ENCODE assay signal across 16 mouse cellular contexts in genomic region chr8:11185672-11186071, GRCm38 (mm10).
DNase-seq lines count a peak whose midpoint lies in the region; ATAC-seq lines count a peak whose summit lies in the region.
"Had no signal": no experiment of that assay in that cellular context is flagged by ENCODE, and none has a peak within 500 bp of the region (broad histone marks: within the 10 kb centered on the region; RNA-seq: fewer than 3 reads in every experiment).

No protein-coding gene starts in this region.

- DNase-seq in heart, embryonic 10.5 days (ENCODE audit: low spot score): no peak
- DNase-seq in heart, postnatal 4 days: no peak
- DNase-seq in heart, postnatal 14 days: no peak
- DNase-seq in right cerebral cortex, adult 2 months (ENCODE audit: low spot score in 2 of 2): peak; percentile 32 to 43
- no peak for DNase-seq in right cerebral cortex, postnatal 36 days (ENCODE audit: low spot score in 2 of 2)
- no peak for DNase-seq in thymus, postnatal 10 days (ENCODE audit: low spot score in 2 of 2)
- DNase-seq: adrenal gland, adult 2 months; adrenal gland, postnatal 10 days; adrenal gland, postnatal 25 days; cerebellum, adult 11-12 months; cerebellum, adult 9-10 months had no signal

- ATAC-seq in heart, embryonic 13.5 days (ENCODE audit: extremely low read depth, insufficient number of reproducible peaks, low FRiP score, low TSS enrichment): no peak
- ATAC-seq: forebrain, embryonic 13.5 days; forebrain, embryonic 15.5 days had no signal

- H3K4me2 ChIP-seq in heart, embryonic 13.5 days: no peak overlapping the region
- H3K4me2 ChIP-seq: embryonic facial prominence, embryonic 12.5 days; forebrain, embryonic 13.5 days; forebrain, embryonic 15.5 days had no signal

- H3K36me3 ChIP-seq in heart, embryonic 10.5 days: no peaks in the 10 kb centered on the region
- no peaks in the 10 kb centered on the region for H3K36me3 ChIP-seq in heart, embryonic 13.5 days
- H3K36me3 ChIP-seq: embryonic facial prominence, embryonic 10.5 days; embryonic facial prominence, embryonic 12.5 days; forebrain, embryonic 15.5 days had no signal

- no peak overlapping the region for H3K9ac ChIP-seq in heart, embryonic 13.5 days
- H3K9ac ChIP-seq: embryonic facial prominence, embryonic 12.5 days; forebrain, embryonic 13.5 days; forebrain, embryonic 15.5 days had no signal

- intact Hi-C loops in heart, postnatal 14 days (cut with DNase I): loop anchor here (2.0 kb wide), 1 partner anchor 747 kb away; no protein-coding TSS in a partner anchor

- H3K4me3 ChIP-seq in heart, embryonic 10.5 days: no peak overlapping the region
- H3K4me3 ChIP-seq in heart, embryonic 13.5 days: no peak overlapping the region
- H3K4me3 ChIP-seq: embryonic facial prominence, embryonic 10.5 days; embryonic facial prominence, embryonic 12.5 days; forebrain, embryonic 13.5 days; forebrain, embryonic 15.5 days had no signal

- 97% methylated on average over 2 of the region's 2 CpGs for WGBS in heart, embryonic 10.5 days
- 70% methylated on average over 2 of the region's 2 CpGs for WGBS in heart, embryonic 13.5 days

- H3K9me3 ChIP-seq in heart, embryonic 10.5 days: no peaks in the 10 kb centered on the region
- H3K9me3 ChIP-seq in heart, embryonic 13.5 days: no peaks in the 10 kb centered on the region
- H3K9me3 ChIP-seq: embryonic facial prominence, embryonic 10.5 days; embryonic facial prominence, embryonic 12.5 days; forebrain, embryonic 13.5 days; forebrain, embryonic 15.5 days had no signal

- H3K27ac ChIP-seq in heart, embryonic 10.5 days: peak overlapping the region; percentile 88
- peak overlapping the region; percentile 68 for H3K27ac ChIP-seq in heart, embryonic 13.5 days (replicated peaks)
- H3K27ac ChIP-seq: embryonic facial prominence, embryonic 10.5 days; embryonic facial prominence, embryonic 12.5 days; forebrain, embryonic 13.5 days; forebrain, embryonic 15.5 days had no signal

- H3K4me1 ChIP-seq in heart, embryonic 10.5 days: peaks cover 75% of the 10 kb centered on the region
- H3K4me1 ChIP-seq in heart, embryonic 13.5 days: peaks cover 81% of the 10 kb centered on the region

- H3K27me3 ChIP-seq in heart, embryonic 10.5 days (ENCODE audit: insufficient read depth, poor library complexity, severe bottlenecking): peaks cover 7% of the 10 kb centered on the region; the same call in 1 of the 2 replicates
- peaks cover 9% of the 10 kb centered on the region for H3K27me3 ChIP-seq in heart, embryonic 13.5 days (replicated peaks)

Comparison
In these comparisons a context has a peak if more than half of its experiments do, and no peak if none do; other contexts are left out.
1. DNase-seq: peak in right cerebral cortex, adult 2 months (2 of 2); none in heart, embryonic 10.5 days (single experiment), heart, postnatal 4 days (single experiment), heart, postnatal 14 days (0 of 2), right cerebral cortex, postnatal 36 days (0 of 2) and thymus, postnatal 10 days (0 of 2).